Mouse (Mus musculus): ENCODE measurements around the gene Bsdc1.

The Bsdc1 gene

GRCm38 (mm10) chr4:129459726-129460125 lies 1.7 kb upstream of the Bsdc1 start:
- Histone ChIP-seq H3K27me3 (ENCODE audit: control insufficient read depth, insufficient read depth, low read length, poor library complexity, severe bottlenecking) (no peaks in the 10 kb centered on the region), H3K36me3 (ENCODE audit: control insufficient read depth, insufficient read depth, low read length, poor library complexity, severe bottlenecking) (no peaks in the 10 kb centered on the region)
- no peak for DNase-seq (ENCODE audit: low read depth, low spot score)

GRCm38 (mm10) chr4:129460827-129461182 lies 576 bp upstream of the Bsdc1 start:
- peak; percentile 59 for DNase-seq (ENCODE audit: low read depth, low spot score)
- Histone ChIP-seq H3K27me3 (ENCODE audit: control insufficient read depth, insufficient read depth, low read length, poor library complexity, severe bottlenecking) (no peaks in the 10 kb centered on the region), H3K36me3 (ENCODE audit: control insufficient read depth, insufficient read depth, low read length, poor library complexity, severe bottlenecking) (peaks cover 3% of the 10 kb centered on the region; the same call in 1 of the 2 replicates)

- peak; percentile 18 for DNase-seq (ENCODE audit: low read depth, low spot score)
- Histone ChIP-seq H3K27me3 (ENCODE audit: control insufficient read depth, insufficient read depth, low read length, poor library complexity, severe bottlenecking) (no peaks in the 10 kb centered on the region), H3K36me3 (ENCODE audit: control insufficient read depth, insufficient read depth, low read length, poor library complexity, severe bottlenecking) (peaks cover 3% of the 10 kb centered on the region; the same call in 1 of the 2 replicates)
Observed at GRCm38 (mm10) chr4:129462118-129462517, 737 bp downstream of the Bsdc1 start.

- Histone ChIP-seq H3K27me3 (ENCODE audit: control insufficient read depth, insufficient read depth, low read length, poor library complexity, severe bottlenecking) (no peaks in the 10 kb centered on the region), H3K36me3 (ENCODE audit: control insufficient read depth, insufficient read depth, low read length, poor library complexity, severe bottlenecking) (peaks cover 6% of the 10 kb centered on the region; the same call in 1 of the 2 replicates)
- no peak for DNase-seq (ENCODE audit: low read depth, low spot score)
Observed at GRCm38 (mm10) chr4:129463097-129464059, 2.0 kb downstream of the Bsdc1 start.

- Histone ChIP-seq H3K36me3 (ENCODE audit: control insufficient read depth, insufficient read depth, low read length, poor library complexity, severe bottlenecking) (peaks cover 8% of the 10 kb centered on the region; the same call in 1 of the 2 replicates), H3K27me3 (ENCODE audit: control insufficient read depth, insufficient read depth, low read length, poor library complexity, severe bottlenecking) (no peaks in the 10 kb centered on the region)
- no peak for DNase-seq (ENCODE audit: low read depth, low spot score)
Observed at GRCm38 (mm10) chr4:129464286-129464815, 3.0 kb downstream of the Bsdc1 start.

GRCm38 (mm10) chr4:129476047-129476446 lies 14.7 kb downstream of the Bsdc1 start:
- DNase-seq (ENCODE audit: low read depth, low spot score) = no peak
- peaks cover 31% of the 10 kb centered on the region for H3K36me3 ChIP-seq (ENCODE audit: control insufficient read depth, insufficient read depth, low read length, poor library complexity, severe bottlenecking)
- no peaks in the 10 kb centered on the region for H3K27me3 ChIP-seq (ENCODE audit: control insufficient read depth, insufficient read depth, low read length, poor library complexity, severe bottlenecking)

- no peak for DNase-seq (ENCODE audit: low read depth, low spot score)
- peaks cover 19% of the 10 kb centered on the region; the same call in 1 of the 2 replicates for H3K36me3 ChIP-seq (ENCODE audit: control insufficient read depth, insufficient read depth, low read length, poor library complexity, severe bottlenecking)
- H3K27me3 ChIP-seq (ENCODE audit: control insufficient read depth, insufficient read depth, low read length, poor library complexity, severe bottlenecking) = no peaks in the 10 kb centered on the region
Observed at GRCm38 (mm10) chr4:129479863-129480262, 18.5 kb downstream of the Bsdc1 start.

- H3K27me3 ChIP-seq (ENCODE audit: control insufficient read depth, insufficient read depth, low read length, poor library complexity, severe bottlenecking) = no peaks in the 10 kb centered on the region
Observed at GRCm38 (mm10) chr4:129481090-129481489, 19.7 kb downstream of the Bsdc1 start.

GRCm38 (mm10) chr4:129490972-129491880 lies 29.8 kb downstream of the Bsdc1 start, which contains the start of the genes Tssk3 and Fam229a:
Tssk3 (minus strand) TSS chr4:129491022.
Fam229a (plus strand) TSS chr4:129491190.
- Histone ChIP-seq H3K27me3 (ENCODE audit: control insufficient read depth, insufficient read depth, low read length, poor library complexity, severe bottlenecking) (no peaks in the 10 kb centered on the region), H3K36me3 (ENCODE audit: control insufficient read depth, insufficient read depth, low read length, poor library complexity, severe bottlenecking) (no peaks in the 10 kb centered on the region; the same call in 1 of the 2 replicates)
- DNase-seq (ENCODE audit: low read depth, low spot score) = peak; percentile 78

More at GRCm38 (mm10) chr4:129481090-129481489, 19.7 kb downstream of the Bsdc1 start:
- no peak for DNase-seq (ENCODE audit: low read depth, low spot score)
- H3K36me3 ChIP-seq (ENCODE audit: control insufficient read depth, insufficient read depth, low read length, poor library complexity, severe bottlenecking) = peaks cover 14% of the 10 kb centered on the region; the same call in 1 of the 2 replicates

GRCm38 (mm10) chr4:129494681-129495080 lies 33.3 kb downstream of the Bsdc1 start:
- DNase-seq (ENCODE audit: low read depth, low spot score) = no peak
- no peaks in the 10 kb centered on the region for H3K36me3 ChIP-seq (ENCODE audit: control insufficient read depth, insufficient read depth, low read length, poor library complexity, severe bottlenecking)
- H3K27me3 ChIP-seq (ENCODE audit: control insufficient read depth, insufficient read depth, low read length, poor library complexity, severe bottlenecking) = no peaks in the 10 kb centered on the region

- Histone ChIP-seq H3K27me3 (ENCODE audit: control insufficient read depth, insufficient read depth, low read length, poor library complexity, severe bottlenecking) (no peaks in the 10 kb centered on the region), H3K36me3 (ENCODE audit: control insufficient read depth, insufficient read depth, low read length, poor library complexity, severe bottlenecking) (no peaks in the 10 kb centered on the region)
- peak; percentile 73 for DNase-seq (ENCODE audit: low read depth, low spot score)
Observed at GRCm38 (mm10) chr4:129495672-129496562, 34.5 kb downstream of the Bsdc1 start.

GRCm38 (mm10) chr4:129496631-129497030 lies 35.2 kb downstream of the Bsdc1 start:
- no peaks in the 10 kb centered on the region for H3K36me3 ChIP-seq (ENCODE audit: control insufficient read depth, insufficient read depth, low read length, poor library complexity, severe bottlenecking)
- DNase-seq (ENCODE audit: low read depth, low spot score) = peak; percentile 71

GRCm38 (mm10) chr4:129498941-129499340 lies 37.6 kb downstream of the Bsdc1 start:
- Histone ChIP-seq H3K27me3 (ENCODE audit: control insufficient read depth, insufficient read depth, low read length, poor library complexity, severe bottlenecking) (no peaks in the 10 kb centered on the region), H3K36me3 (ENCODE audit: control insufficient read depth, insufficient read depth, low read length, poor library complexity, severe bottlenecking) (no peaks in the 10 kb centered on the region)
- no peak for DNase-seq (ENCODE audit: low read depth, low spot score)

More at GRCm38 (mm10) chr4:129496631-129497030, 35.2 kb downstream of the Bsdc1 start:
- H3K27me3 ChIP-seq (ENCODE audit: control insufficient read depth, insufficient read depth, low read length, poor library complexity, severe bottlenecking) = no peaks in the 10 kb centered on the region

All from splenic B cell, adult 2 months (primary cell).